Mouse (Mus musculus) embryonic facial prominence, embryonic 10.5 days (tissue): ENCODE results near the gene Pkp2. TPM values are rescaled to one million over a fixed set of nuclear protein-coding genes. Genes with fewer than 3 reads are reported as not detected.
A peak's percentile ranks its signal among the peaks of the same experiment; 100 is the strongest.

Experiments used
- DNase-seq: peaks from one replicate; pipeline ENCODE4 v3.0.0-alpha.2; 2017; ENCODE audit warnings: low spot score
- H3K27ac ChIP-seq: fragments of 300-500 bp; sonication (generic); replicated peaks from 2 replicates; pipeline ENCODE4 v1.5.1; 2016; ENCODE audit warnings: mild to moderate bottlenecking
- H3K27me3 ChIP-seq: fragments of 300-500 bp; sonication (generic); replicated peaks from 2 replicates; pipeline ENCODE4 v1.6.1; 2016; ENCODE audit warnings: low read depth, mild to moderate bottlenecking; ENCODE audit not compliant: poor library complexity, severe bottlenecking
- H3K36me3 ChIP-seq: fragments of 300-500 bp; sonication (generic); replicated peaks from 2 replicates; pipeline ENCODE4 v1.6.1; 2016; ENCODE audit warnings: mild to moderate bottlenecking, moderate library complexity
- H3K4me1 ChIP-seq: fragments of 300-500 bp; sonication (generic); 2 replicates; pipeline ENCODE4 v1.6.1; 2016
- H3K4me3 ChIP-seq: fragments of 300-500 bp; sonication (generic); 2 replicates; pipeline ENCODE4 v1.5.1; 2016; ENCODE audit warnings: mild to moderate bottlenecking, moderate library complexity
- H3K9me3 ChIP-seq: fragments of 300-500 bp; sonication (generic); 2 replicates; pipeline ENCODE4 v1.6.1; 2016; ENCODE audit warnings: mild to moderate bottlenecking
- WGBS: fragments of 180-500 bp; shearing (Covaris S2); methylation state at CpG from one replicate; pipeline ENCODE4 v1.1.7; 2016; 5-methylcytosine and 5-hydroxymethylcytosine counted together
- polyA plus RNA-seq: library from polyadenylated mRNA; unstranded; fragments of >200 nt; fragmentation: Nextera tagmentation; extraction: Ambion mirVana; gene quantifications from 2 replicates; pipeline ENCODE4 v1.2.1, GENCODE M21; 2016

Gene Pkp2
- polyA plus RNA-seq, 1 experiment from 2014 or later, result 6.0 TPM

- Histone ChIP-seq H3K4me1 (no peaks in the 10 kb centered on the region), H3K9me3 (no peaks in the 10 kb centered on the region), H3K36me3 (no peaks in the 10 kb centered on the region), H3K4me3 (no peak overlapping the region), H3K27ac (no peak overlapping the region), H3K27me3 (no peaks in the 10 kb centered on the region)
- 65% methylated on average over 3 of the region's 3 CpGs for WGBS
- DNase-seq, result no peak
Measured at GRCm38 (mm10) chr16:16272978-16273377, 59.9 kb downstream of the Pkp2 start.

GRCm38 (mm10) chr16:16273752-16274151 is 60.6 kb downstream of the Pkp2 start:
- WGBS, result 88% methylated on average over 6 of the region's 6 CpGs

GRCm38 (mm10) chr16:16302369-16303137 is 89.4 kb downstream of the Pkp2 start, which contains the start of gene Yars2:
TSS of gene Yars2 (plus strand) at chr16:16302965.
- Histone ChIP-seq H3K36me3 (peaks cover 18% of the 10 kb centered on the region), H3K27me3 (no peaks in the 10 kb centered on the region), H3K27ac (peak within 1 kb of the TSS; percentile 95), H3K4me3 (peak within 1 kb of the TSS; percentile 94), H3K4me1 (peaks cover 21% of the 10 kb centered on the region), H3K9me3 (no peaks in the 10 kb centered on the region)
- under 1% methylated on average over 50 of the region's 50 CpGs for WGBS
- peak; percentile 92 for DNase-seq

More at GRCm38 (mm10) chr16:16273752-16274151, 60.6 kb downstream of the Pkp2 start:
- Histone ChIP-seq H3K36me3 (no peaks in the 10 kb centered on the region), H3K4me1 (no peaks in the 10 kb centered on the region), H3K4me3 (no peak overlapping the region), H3K27me3 (no peaks in the 10 kb centered on the region), H3K27ac (no peak overlapping the region), H3K9me3 (no peaks in the 10 kb centered on the region)
- DNase-seq, result no peak

GRCm38 (mm10) chr16:16303138-16303827 is 90.2 kb downstream of the Pkp2 start:
- Histone ChIP-seq H3K9me3 (no peaks in the 10 kb centered on the region), H3K27ac (peak overlapping the region; percentile 95), H3K4me1 (peaks cover 21% of the 10 kb centered on the region), H3K36me3 (peaks cover 25% of the 10 kb centered on the region), H3K4me3 (peak overlapping the region; percentile 94), H3K27me3 (no peaks in the 10 kb centered on the region)
- peak; percentile 73 for DNase-seq
- under 1% methylated on average over 61 of the region's 61 CpGs for WGBS

GRCm38 (mm10) chr16:16303888-16304287 is 90.8 kb downstream of the Pkp2 start:
- DNase-seq, result no peak
- Histone ChIP-seq H3K9me3 (no peaks in the 10 kb centered on the region), H3K4me1 (peaks cover 21% of the 10 kb centered on the region), H3K4me3 (peak overlapping the region; percentile 94), H3K27me3 (no peaks in the 10 kb centered on the region), H3K36me3 (peaks cover 30% of the 10 kb centered on the region), H3K27ac (peak overlapping the region; percentile 95)
- WGBS, result 18% methylated on average over 7 of the region's 7 CpGs

GRCm38 (mm10) chr16:16311319-16311718 is 98.2 kb downstream of the Pkp2 start:
- Histone ChIP-seq H3K27ac (no peak overlapping the region), H3K36me3 (peaks cover 90% of the 10 kb centered on the region), H3K4me1 (no peaks in the 10 kb centered on the region), H3K4me3 (no peak overlapping the region), H3K9me3 (no peaks in the 10 kb centered on the region), H3K27me3 (no peaks in the 10 kb centered on the region)
- no peak for DNase-seq
- 88% methylated on average over 5 of the region's 5 CpGs for WGBS

Other genes starting within 250 kb of the Pkp2 start
- 41.0 and 49.3 TPM in 2 replicates for gene Yars2, start 89.6 kb downstream of the Pkp2 start, polyA plus RNA-seq
- gene Dnm1l, start 145.6 kb downstream of the Pkp2 start, polyA plus RNA-seq, result 58.4 and 59.1 TPM in 2 replicates